Mouse (Mus musculus) lung, adult 2 months (tissue): Measurements from ENCODE around the gene Zfp60.

Experiments
- CTCF ChIP-seq: fragments of 200-500 bp; IDR thresholded peaks from 2 replicates; pipeline ENCODE4 v1.5.1; 2011; ENCODE audit warnings: mild to moderate bottlenecking, low read length, control low read depth; ENCODE audit not compliant: insufficient read depth
- POLR2A ChIP-seq: fragments of 200-500 bp; IDR thresholded peaks from 2 replicates; pipeline ENCODE4 v1.6.1; 2011; ENCODE audit warnings: low read depth, mild to moderate bottlenecking, control low read depth, low read length, borderline replicate concordance; ENCODE audit errors: extremely low read depth

- TF ChIP-seq CTCF (no peak), POLR2A (peak; percentile 52; the same call in 1 of the 2 replicates)
Measured at GRCm38 (mm10) chr7:27688815-27689612, 42.2 kb upstream of the Zfp60 start, which contains the start of gene Zfp607b.
